Mouse (Mus musculus) neural tube, embryonic 10.5 days (tissue): ENCODE measurements at regions not wholly inside any gene's neighbourhood (a gene's known extent, or its start where the extent isn't known, plus 50 kb on each side); places are given as distances from the start of the nearest gene placed in this dataset.

Source experiments
- DNase-seq: peaks from one replicate; pipeline ENCODE4 v3.0.0-alpha.2; 2017; ENCODE audit warnings: low spot score; ENCODE audit errors: extremely low spot score

- peak; percentile 51 for DNase-seq
Observed at GRCm38 (mm10) chr15:30029257-30029899, 143.0 kb upstream of the Ctnnd2 start.

- no peak for DNase-seq
Observed at GRCm38 (mm10) chr15:30035367-30035766, 137.0 kb upstream of the Ctnnd2 start.

DNA sequence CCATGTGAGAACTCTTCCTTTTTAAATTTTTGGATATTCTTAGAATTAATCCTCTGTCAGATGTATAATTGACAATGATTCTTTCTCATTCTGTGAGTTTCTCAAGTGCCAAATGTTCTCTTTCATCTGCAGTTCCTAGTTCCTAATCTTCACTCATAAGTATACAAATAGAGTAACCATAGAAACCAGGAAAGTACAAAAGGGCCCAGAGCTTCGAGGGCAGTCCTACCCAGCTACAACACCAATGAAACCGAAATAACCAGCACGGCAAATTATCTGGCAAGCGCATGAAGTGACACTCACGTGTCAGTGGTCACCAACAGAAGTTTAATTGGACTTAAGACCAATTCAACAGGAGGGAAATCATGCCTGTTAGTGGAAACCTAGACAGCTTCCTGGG is 121.5 kb upstream of the Ctnnd2 start:
- DNase-seq: no peak

DNA sequence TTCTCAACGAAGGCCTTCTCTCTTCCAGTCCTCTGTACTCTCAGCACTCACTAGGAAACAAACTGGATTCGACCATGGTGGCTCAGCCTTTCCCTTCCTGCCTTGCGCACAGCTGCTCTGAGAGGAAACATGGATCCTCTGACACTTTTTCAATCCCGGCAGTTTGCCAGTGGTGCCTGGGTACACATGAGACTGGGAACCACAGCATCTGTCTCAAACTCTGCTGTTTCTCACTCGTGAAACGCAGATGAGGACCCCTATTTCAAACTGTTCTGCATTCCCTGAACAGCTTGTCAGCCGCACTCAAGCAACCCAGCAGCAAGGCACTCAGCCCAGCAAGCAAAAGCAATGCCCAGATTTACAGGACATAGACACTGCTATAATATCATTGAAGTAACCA is 112.6 kb upstream of the Ctnnd2 start:
- DNase-seq: no peak

DNA sequence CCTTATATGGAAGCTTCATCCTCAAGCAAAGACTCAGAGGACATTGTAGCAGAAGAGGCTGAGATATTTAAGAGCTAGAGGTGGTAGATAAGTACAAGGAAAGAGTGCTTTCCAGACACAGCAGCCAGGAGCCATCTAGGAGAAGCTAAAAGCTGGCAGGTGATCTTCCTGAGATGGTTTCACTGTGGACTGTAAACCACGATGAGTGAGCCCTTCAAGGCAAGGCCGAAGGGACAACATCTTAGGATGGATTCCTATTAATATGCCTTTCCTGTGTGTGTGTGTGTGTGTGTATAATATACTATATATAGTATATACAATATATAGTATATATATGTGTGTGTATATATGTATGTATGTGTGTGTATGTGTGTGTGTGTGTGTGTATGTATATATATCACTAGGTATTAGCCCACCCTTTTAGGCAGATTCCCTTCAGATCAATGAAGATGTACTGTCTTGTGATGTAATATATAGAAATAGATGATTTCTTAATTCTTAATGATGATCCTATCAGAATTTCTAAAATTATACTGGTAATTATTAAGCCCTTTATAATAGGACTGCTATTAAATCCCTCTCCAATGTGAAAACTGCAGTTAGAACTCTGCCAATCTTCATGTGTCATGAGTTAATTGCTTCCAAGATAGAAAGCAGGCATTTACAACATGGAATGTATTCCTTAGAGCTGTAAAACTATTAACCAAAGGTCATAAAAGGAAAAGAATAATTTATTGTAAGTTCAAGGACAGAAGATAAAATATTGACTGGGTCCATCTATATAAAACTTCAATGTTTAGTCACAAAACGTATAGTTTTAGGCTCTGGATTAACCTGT is 111.7 kb upstream of the Ctnnd2 start:
- no peak for DNase-seq

DNA sequence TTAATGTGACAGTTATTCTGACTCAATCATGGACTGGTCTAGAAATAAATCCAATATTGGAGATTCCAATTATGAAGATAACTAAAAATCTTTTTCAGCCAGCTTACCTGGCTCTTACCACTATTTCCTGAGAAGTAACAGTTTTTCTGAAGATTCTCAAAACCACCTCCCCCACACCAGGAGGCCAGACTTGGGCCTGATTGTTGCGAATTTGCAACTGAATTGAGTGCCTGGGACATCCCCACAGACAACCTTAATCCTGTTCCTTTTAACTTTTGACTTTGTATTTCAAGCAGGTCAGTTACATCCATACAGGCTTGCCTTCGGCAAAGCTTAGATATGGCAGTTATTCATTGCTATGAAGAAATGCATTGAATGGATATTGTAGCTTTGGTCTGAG is 100.7 kb upstream of the Ctnnd2 start:
- no peak for DNase-seq

GRCm38 (mm10) chr15:30072301-30072700 is 100.1 kb upstream of the Ctnnd2 start:
- DNase-seq: no peak

- DNase-seq: no peak
Observed at GRCm38 (mm10) chr15:30087120-30087519, 85.3 kb upstream of the Ctnnd2 start.

DNA sequence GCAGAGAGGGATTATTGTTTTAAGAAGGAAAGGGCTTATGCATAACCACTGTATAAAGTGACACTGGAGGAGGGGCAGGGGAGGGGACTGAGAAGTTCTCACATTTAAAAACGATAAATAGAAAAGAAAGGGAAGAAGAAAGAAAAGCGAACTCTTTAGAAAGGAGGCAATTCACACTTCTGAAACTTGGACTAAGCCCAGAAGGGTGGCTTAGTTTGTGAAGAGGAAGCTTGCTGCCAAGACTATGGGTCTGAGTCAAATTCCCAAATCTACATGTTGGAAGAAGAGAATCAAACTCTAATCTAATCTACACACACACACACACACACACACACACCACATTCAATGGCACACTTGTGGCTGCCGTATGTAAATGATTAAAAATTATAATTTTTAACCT is 50.3 kb upstream of the Ctnnd2 start:
- no peak for DNase-seq
